Mouse (Mus musculus): ENCODE measurements at regions not wholly inside any gene's neighbourhood (a gene's known extent, or its start where the extent isn't known, plus 50 kb on each side); places are given as distances from the start of the nearest gene placed in this dataset.

DNA sequence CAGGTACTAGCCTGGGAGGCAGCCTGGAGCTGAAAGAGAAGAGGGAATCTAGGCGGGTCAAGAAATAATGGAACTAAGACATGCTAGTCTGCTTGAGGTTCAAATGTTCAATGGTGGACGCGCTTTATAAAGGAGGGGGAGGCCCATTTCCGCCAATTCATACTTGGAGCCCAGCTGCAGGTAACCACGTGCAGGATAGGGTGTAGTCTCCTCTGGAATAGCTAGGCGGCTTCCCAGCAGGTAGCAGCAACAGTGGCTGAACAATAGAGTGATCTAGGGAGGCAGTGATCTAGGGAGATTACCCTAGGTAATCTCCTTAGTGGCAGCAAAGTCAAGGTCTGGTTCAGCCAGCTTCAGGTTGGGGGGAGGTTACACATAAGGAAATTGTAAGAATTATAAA, 134.6 kb downstream of the Sh2d4b start:
- intact Hi-C loops (cut with DNase I): no loop called here
- DNase-seq (ENCODE audit: low spot score in 2 of 2): no peak

DNA sequence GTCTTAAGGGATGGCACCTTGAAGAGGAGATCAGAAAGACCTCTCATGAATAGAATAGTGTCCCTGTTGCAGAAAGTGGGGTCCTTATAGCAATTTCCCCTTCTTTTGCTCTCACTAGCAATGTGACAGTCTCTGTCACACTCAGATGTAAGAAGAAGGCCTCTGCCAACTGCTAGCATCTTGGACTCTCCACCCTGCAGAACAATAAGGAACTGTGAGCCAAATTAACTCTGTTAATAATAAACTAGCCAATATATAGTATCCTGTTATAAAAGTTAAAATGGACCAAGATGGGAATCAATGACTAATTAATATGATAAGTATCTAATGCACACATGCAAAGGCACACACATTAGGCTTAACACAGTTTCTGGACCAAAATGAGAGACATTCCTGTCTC, 152.5 kb downstream of the Sh2d4b start:
- no peak for DNase-seq (ENCODE audit: low spot score in 2 of 2)
- intact Hi-C loops (cut with DNase I): no loop called here

DNA sequence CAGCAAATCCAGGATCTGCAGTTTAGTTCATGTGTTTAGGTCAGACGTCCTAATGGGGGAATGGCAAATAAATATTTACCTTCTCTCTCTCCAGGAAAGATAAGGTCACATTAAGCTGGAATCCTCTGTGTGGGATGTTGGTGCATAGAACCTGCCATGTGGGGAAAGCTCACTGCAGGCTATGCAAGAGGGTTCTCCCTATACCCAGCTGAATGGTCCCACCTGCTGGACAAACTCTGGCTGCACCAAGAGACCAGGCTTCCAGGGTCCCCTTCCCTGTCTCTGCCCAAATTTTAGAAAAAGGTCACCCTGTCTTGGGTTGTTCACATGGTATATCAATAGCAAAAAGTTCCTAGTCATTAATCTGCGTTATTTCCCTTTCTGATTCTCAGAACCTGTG, 161.2 kb downstream of the Sh2d4b start:
- DNase-seq (ENCODE audit: low spot score in 2 of 2): peak; percentile 27 to 53
- intact Hi-C loops (cut with DNase I): loop anchor here (2.0 kb wide), 1 partner anchor 1199 kb away; no protein-coding TSS in a partner anchor

DNA sequence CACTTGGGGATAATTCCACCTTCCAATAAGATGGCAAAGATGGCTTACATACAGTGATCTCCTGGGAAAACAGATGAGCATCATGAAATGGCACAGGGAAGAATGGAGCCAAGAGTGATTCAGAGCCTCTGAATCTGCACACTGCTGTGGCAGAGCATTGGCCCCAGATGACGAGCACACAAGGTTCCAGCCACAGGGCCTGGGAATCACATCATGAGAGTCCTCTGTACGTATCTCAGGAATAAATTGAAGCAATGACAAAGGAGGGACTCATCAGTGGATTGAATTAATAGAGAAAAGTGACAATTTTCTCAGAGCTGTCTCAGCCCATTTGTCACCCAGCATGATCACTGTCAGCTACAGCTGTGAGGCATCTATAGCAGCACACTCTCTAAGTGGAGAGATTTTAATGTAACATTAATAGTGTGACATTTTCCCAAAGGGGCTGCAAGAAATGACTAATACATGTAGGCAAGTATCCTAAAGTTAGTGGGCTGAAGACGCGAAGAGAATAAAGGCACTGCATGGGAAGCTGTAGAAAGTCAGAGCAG, 184.0 kb downstream of the Sh2d4b start:
- intact Hi-C loops (cut with DNase I): no loop called here
- no peak for DNase-seq (ENCODE audit: low spot score in 2 of 2)

DNA sequence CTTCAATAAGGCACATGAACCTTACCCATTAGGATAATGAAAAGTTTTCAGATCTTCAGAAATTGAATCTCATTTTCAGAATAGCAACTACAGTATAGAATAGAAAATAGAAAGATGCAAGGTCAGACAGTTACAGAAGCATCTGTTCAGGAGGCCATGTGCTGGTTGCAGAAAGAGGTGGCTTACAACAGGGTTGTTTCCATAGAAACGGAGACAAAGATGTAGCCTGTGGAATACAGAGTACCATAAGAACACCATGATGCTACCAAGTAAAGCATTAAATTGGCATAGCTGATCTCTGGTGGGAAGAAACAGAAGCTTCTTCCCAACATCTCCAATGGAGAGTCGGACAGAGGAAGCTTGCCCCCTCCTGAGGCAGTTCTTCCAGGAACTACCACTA, 185.6 kb downstream of the Sh2d4b start:
- intact Hi-C loops (cut with DNase I): no loop called here
- no peak for DNase-seq (ENCODE audit: low spot score in 2 of 2)

DNA sequence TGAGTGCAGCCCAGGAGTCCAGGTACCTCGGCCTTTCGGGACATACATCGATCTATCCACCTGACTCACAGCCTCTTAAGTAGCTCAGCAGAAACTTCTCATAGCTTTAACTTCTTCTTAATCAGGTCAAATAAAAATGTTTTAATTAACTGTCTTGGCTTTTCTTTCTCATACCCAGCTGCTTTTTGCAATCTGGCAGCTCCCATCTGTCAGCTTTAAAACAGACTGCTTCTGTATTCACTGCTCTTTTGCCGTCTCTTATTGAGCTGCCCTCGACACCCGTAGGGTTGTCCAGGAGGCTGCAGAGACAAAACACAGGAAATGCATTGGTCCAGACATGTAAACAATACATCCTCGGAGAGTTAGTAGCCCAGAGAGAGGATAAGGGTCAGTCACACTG, 189.6 kb downstream of the Sh2d4b start:
- intact Hi-C loops (cut with DNase I): no loop called here
- DNase-seq (ENCODE audit: low spot score in 2 of 2): no peak

DNA sequence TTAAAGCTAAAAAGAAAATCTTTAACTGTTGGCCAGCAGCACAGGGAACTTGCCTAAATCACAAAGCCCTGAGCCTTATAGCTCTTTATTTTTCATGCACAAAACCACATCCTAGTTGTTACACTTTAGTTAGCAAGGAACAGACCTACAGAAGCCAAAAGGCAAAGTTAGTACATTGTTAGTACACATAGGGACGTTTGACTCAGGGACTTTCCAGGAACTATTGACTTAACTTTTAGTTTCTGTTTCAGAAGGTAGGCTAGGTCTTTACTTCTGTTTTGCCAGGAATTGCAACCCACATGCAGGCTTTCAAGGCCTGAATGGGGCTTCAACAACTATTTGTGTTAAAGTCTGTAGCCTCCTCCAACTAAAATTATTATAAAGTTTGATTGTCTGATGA, 211.4 kb downstream of the Sh2d4b start:
- intact Hi-C loops (cut with DNase I): no loop called here
- DNase-seq (ENCODE audit: low spot score in 2 of 2): no peak

DNA sequence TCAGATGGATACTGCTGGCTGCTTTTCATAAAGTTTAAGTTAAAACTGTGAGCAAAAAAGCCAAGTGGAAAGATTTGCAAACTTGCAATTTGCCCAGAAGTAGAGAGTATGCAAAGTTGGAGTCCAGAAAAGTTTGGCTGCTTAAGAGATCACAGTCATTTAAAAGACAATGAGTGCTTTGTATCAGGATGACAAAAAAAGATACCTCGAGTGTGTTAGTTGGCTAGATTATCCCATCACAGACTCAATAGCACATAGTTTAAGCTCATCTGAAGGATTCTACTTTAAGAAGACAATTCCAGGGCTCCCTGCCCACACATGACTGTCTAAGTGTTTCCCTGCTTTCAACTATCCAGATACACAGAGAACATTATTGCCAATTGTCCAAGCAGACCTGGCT, 239.5 kb downstream of the Sh2d4b start:
- no peak for DNase-seq (ENCODE audit: low spot score in 2 of 2)
- intact Hi-C loops (cut with DNase I): no loop called here
